8 mouse cellular contexts compared by ENCODE assay signal in the genomic region with DNA sequence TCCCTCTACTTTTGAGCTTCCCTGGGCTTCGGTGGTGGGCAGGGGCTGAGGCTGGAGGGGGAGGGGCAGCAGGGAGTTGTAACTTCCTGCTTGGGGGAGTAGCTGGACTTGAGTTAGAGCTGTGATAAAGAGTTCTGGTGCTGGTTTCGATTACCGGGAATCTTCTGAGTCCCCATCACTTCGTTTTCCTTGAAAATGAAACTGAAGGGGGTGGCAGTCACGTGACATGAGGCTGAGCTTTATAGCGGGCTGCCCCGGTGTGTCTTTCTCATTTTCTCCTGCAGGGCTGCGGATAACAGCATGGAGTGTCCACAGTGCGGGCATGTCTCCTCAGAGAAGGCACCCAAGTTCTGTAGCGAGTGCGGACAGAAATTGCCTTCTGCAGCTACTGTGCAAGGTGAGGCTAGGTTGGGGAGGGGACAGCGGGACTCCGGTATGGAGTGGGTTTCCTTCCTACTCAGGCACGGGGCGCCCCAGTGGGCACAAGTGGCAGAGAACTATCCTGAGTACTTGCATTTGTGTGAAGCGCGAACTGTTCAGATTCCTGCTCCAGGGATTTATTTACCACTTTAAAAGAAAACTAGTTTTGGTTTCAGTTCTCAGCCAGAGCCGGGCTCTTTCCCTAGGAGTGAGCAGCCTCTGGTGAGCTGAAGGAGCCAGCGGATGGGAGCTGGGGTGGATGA. TPM values are rescaled to one million over a fixed set of nuclear protein-coding genes. Genes with fewer than 3 reads are reported as not detected.
DNase-seq lines count a peak whose midpoint lies in the region; ATAC-seq and TF ChIP-seq lines count a peak whose summit lies in the region.

Rnf213 (plus strand) TSS at position 301 of the 683 bp plus-strand sequence.

- TF ChIP-seq EP300 in liver, postnatal 0 days (IDR thresholded peaks at IDR 0.05; ENCODE audit: low read depth) = no peak
- no peak for TF ChIP-seq EP300 in stomach, postnatal 0 days (optimal IDR thresholded peaks at IDR 0.05)

- peak within 1 kb of the TSS; percentile 99 for H3K27ac ChIP-seq in heart, embryonic 15.5 days
- peak within 1 kb of the TSS; percentile 81 for H3K27ac ChIP-seq in kidney, postnatal 0 days
- H3K27ac ChIP-seq in liver, postnatal 0 days (ENCODE audit: low read depth) = peak within 1 kb of the TSS; percentile 97
- H3K27ac ChIP-seq in neural tube, embryonic 11.5 days (ENCODE audit: low read depth, low read length) = no peak within 1 kb of the TSS
- H3K27ac ChIP-seq in stomach, postnatal 0 days (replicated peaks) = peak within 1 kb of the TSS; percentile 82

- H3K9ac ChIP-seq in heart, embryonic 15.5 days = peak within 1 kb of the TSS; percentile 61
- H3K9ac ChIP-seq in kidney, postnatal 0 days (ENCODE audit: low read depth, low read length) = peak within 1 kb of the TSS; percentile 65
- H3K9ac ChIP-seq in liver, postnatal 0 days (replicated peaks) = peak within 1 kb of the TSS; percentile 82
- peak within 1 kb of the TSS; percentile 23 for H3K9ac ChIP-seq in neural tube, embryonic 11.5 days (ENCODE audit: low read length)
- H3K9ac ChIP-seq in stomach, postnatal 0 days (ENCODE audit: low read length) = peak within 1 kb of the TSS; percentile 63

- peaks cover 41% of the 10 kb centered on the region for H3K4me1 ChIP-seq in heart, embryonic 15.5 days (replicated peaks)
- peaks cover 12% of the 10 kb centered on the region for H3K4me1 ChIP-seq in kidney, postnatal 0 days (replicated peaks; ENCODE audit: insufficient read depth, low read length)
- peaks cover 49% of the 10 kb centered on the region for H3K4me1 ChIP-seq in liver, postnatal 0 days (ENCODE audit: insufficient read depth)
- peaks cover 5% of the 10 kb centered on the region; the same call in 1 of the 2 replicates for H3K4me1 ChIP-seq in neural tube, embryonic 11.5 days (ENCODE audit: control insufficient read depth, insufficient read depth, low read length)
- H3K4me1 ChIP-seq in stomach, postnatal 0 days (replicated peaks; ENCODE audit: control insufficient read depth, insufficient read depth) = no peaks in the 10 kb centered on the region; the same call in 1 of the 2 replicates

- peak; percentile 39; the same call in 1 of the 2 replicates for TF ChIP-seq CTCF in kidney, postnatal 0 days (IDR thresholded peaks at IDR 0.05; ENCODE audit: low read depth)
- TF ChIP-seq CTCF in liver, postnatal 0 days (IDR thresholded peaks at IDR 0.05; ENCODE audit: low read depth) = peak; percentile 55
- peak; percentile 58 for TF ChIP-seq CTCF in stomach, postnatal 0 days (IDR thresholded peaks at IDR 0.05; ENCODE audit: low read depth)

- peak; percentile 84 for DNase-seq in CD4-positive, CD25-positive, alpha-beta regulatory T cell, adult 2 months (ENCODE audit: low read depth, low spot score)
- DNase-seq in adrenal gland, postnatal 14 days = peak; percentile 83
- peak; percentile 45 for DNase-seq in fibroblast of lung, adult 2 months (ENCODE audit: low read depth)
- peak; percentile 90 for DNase-seq in kidney, postnatal 0 days (ENCODE audit: low spot score)
- DNase-seq in liver, postnatal 0 days = peak; percentile 81
- peak; percentile 58 for DNase-seq in neural tube, embryonic 11.5 days (ENCODE audit: low spot score)
- peak; percentile 78 for DNase-seq in stomach, postnatal 0 days (ENCODE audit: low spot score)

- peak within 1 kb of the TSS; percentile 83 for H3K4me3 ChIP-seq in heart, embryonic 15.5 days
- peak within 1 kb of the TSS; percentile 59 for H3K4me3 ChIP-seq in kidney, postnatal 0 days (replicated peaks; ENCODE audit: low read depth, low read length)
- H3K4me3 ChIP-seq in liver, postnatal 0 days (ENCODE audit: low read depth, low read length) = peak within 1 kb of the TSS; percentile 74
- H3K4me3 ChIP-seq in neural tube, embryonic 11.5 days (ENCODE audit: low read depth, low read length) = peak within 1 kb of the TSS; percentile 31
- peak within 1 kb of the TSS; percentile 57 for H3K4me3 ChIP-seq in stomach, postnatal 0 days (ENCODE audit: low read depth, low read length)

- peak; percentile 42 for ATAC-seq in heart, embryonic 15.5 days (replicated peaks; ENCODE audit: insufficient number of reproducible peaks, insufficient read depth, low FRiP score, low read depth)
- peak; percentile 34; the same call in 1 of the 2 replicates for ATAC-seq in kidney, postnatal 0 days (replicated peaks; ENCODE audit: low FRiP score, low read depth)
- peak; percentile 58 for ATAC-seq in liver, postnatal 0 days
- ATAC-seq in neural tube, embryonic 11.5 days (ENCODE audit: insufficient read depth, low FRiP score, low TSS enrichment) = peak; percentile 43; the same call in 1 of the 2 replicates
- peak; percentile 69 for ATAC-seq in stomach, postnatal 0 days (ENCODE audit: low FRiP score, low TSS enrichment)

- under 1% methylated on average over 19 of the region's 19 CpGs for WGBS in heart, embryonic 15.5 days
- WGBS in kidney, postnatal 0 days = under 1% methylated on average over 19 of the region's 19 CpGs
- under 1% methylated on average over 19 of the region's 19 CpGs for WGBS in liver, postnatal 0 days (ENCODE audit: insufficient replicate concordance)
- 2% methylated on average over 19 of the region's 19 CpGs for WGBS in neural tube, embryonic 11.5 days
- 0% methylated on average over 19 of the region's 19 CpGs for WGBS in stomach, postnatal 0 days

- peak within 1 kb of the TSS; percentile 95 for H3K4me2 ChIP-seq in heart, embryonic 15.5 days
- H3K4me2 ChIP-seq in kidney, postnatal 0 days (ENCODE audit: low read length) = peak within 1 kb of the TSS; percentile 76
- H3K4me2 ChIP-seq in liver, postnatal 0 days (ENCODE audit: low read depth, low read length) = peak within 1 kb of the TSS; percentile 89
- peak within 1 kb of the TSS; percentile 51 for H3K4me2 ChIP-seq in neural tube, embryonic 11.5 days (ENCODE audit: low read depth)
- H3K4me2 ChIP-seq in stomach, postnatal 0 days (replicated peaks; ENCODE audit: low read depth) = peak within 1 kb of the TSS; percentile 74

- 0 out of 2 replicates have a peak, but pooled peaks cover 3% of the 10 kb centered on the region for H3K27me3 ChIP-seq in heart, embryonic 15.5 days
- H3K27me3 ChIP-seq in kidney, postnatal 0 days (ENCODE audit: insufficient read depth, low read length) = no peaks in the 10 kb centered on the region
- no peaks in the 10 kb centered on the region for H3K27me3 ChIP-seq in liver, postnatal 0 days (ENCODE audit: insufficient read depth, low read length)
- peaks cover 61% of the 10 kb centered on the region for H3K27me3 ChIP-seq in neural tube, embryonic 11.5 days (ENCODE audit: control insufficient read depth, insufficient read depth, low read length)
- no peaks in the 10 kb centered on the region for H3K27me3 ChIP-seq in stomach, postnatal 0 days (ENCODE audit: control insufficient read depth, insufficient read depth, low read length)

- H3K36me3 ChIP-seq in heart, embryonic 15.5 days = peaks cover 9% of the 10 kb centered on the region; the same call in 1 of the 2 replicates
- H3K36me3 ChIP-seq in kidney, postnatal 0 days (ENCODE audit: insufficient read depth, low read length) = no peaks in the 10 kb centered on the region
- H3K36me3 ChIP-seq in liver, postnatal 0 days (replicated peaks; ENCODE audit: insufficient read depth, low read length) = peaks cover 14% of the 10 kb centered on the region; the same call in 1 of the 2 replicates
- no peaks in the 10 kb centered on the region for H3K36me3 ChIP-seq in neural tube, embryonic 11.5 days (ENCODE audit: control insufficient read depth, insufficient read depth, low read length)
- H3K36me3 ChIP-seq in stomach, postnatal 0 days (ENCODE audit: control insufficient read depth, insufficient read depth, low read length) = 0 out of 2 replicates have a peak, but pooled peaks cover 2% of the 10 kb centered on the region

- H3K9me3 ChIP-seq in heart, embryonic 15.5 days (replicated peaks) = no peaks in the 10 kb centered on the region
- no peaks in the 10 kb centered on the region for H3K9me3 ChIP-seq in kidney, postnatal 0 days (replicated peaks; ENCODE audit: low read length)
- H3K9me3 ChIP-seq in liver, postnatal 0 days (ENCODE audit: low read length) = no peaks in the 10 kb centered on the region
- H3K9me3 ChIP-seq in neural tube, embryonic 11.5 days (ENCODE audit: control insufficient read depth, low read length) = no peaks in the 10 kb centered on the region
- no peaks in the 10 kb centered on the region for H3K9me3 ChIP-seq in stomach, postnatal 0 days (ENCODE audit: control insufficient read depth, low read length)

RNA-seq across cellular contexts. Expression of gene Rnf213, which starts in this region (rescaled TPM):
- 25.6 and 28.0 TPM in 2 replicates for total RNA-seq in adrenal gland, postnatal 14 days (2021)
- 4.6 and 6.4 TPM in 2 replicates for polyA plus RNA-seq in heart, embryonic 15.5 days (2015; fragmentation: Nextera tagmentation; extraction: Ambion mirVana)
- polyA plus RNA-seq in kidney, postnatal 0 days (2015; fragmentation: Nextera tagmentation; extraction: Ambion mirVana) = 8.8 and 10.0 TPM in 2 replicates
- polyA plus RNA-seq in liver, postnatal 0 days (2015; fragmentation: Nextera tagmentation; extraction: Ambion mirVana) = 6.6 and 7.4 TPM in 2 replicates
- polyA plus RNA-seq in neural tube, embryonic 11.5 days (2014; fragmentation: Nextera tagmentation; extraction: Ambion mirVana) = 1.8 and 1.9 TPM in 2 replicates
- polyA plus RNA-seq in stomach, postnatal 0 days (2015; fragmentation: Nextera tagmentation; extraction: Ambion mirVana) = 4.4 and 5.5 TPM in 2 replicates

Comparison
In these comparisons a context has a peak if more than half of its experiments do, and no peak if none do; other contexts are left out.
1. H3K4me3 ChIP-seq: peak in every context shown above with its lines; median percentile 83 in heart, embryonic 15.5 days; 74 in liver, postnatal 0 days; 59 in kidney, postnatal 0 days; 57 in stomach, postnatal 0 days; 31 in neural tube, embryonic 11.5 days.
2. H3K9ac ChIP-seq: peak in every context shown above with its lines; median percentile 82 in liver, postnatal 0 days; 65 in kidney, postnatal 0 days; 63 in stomach, postnatal 0 days; 61 in heart, embryonic 15.5 days; 23 in neural tube, embryonic 11.5 days.